In genomic region chr11:118355205-118355604, GRCm38 (mm10) we compare ENCODE assay signal across 8 mouse cellular contexts. TPM values are rescaled to one million over a fixed set of nuclear protein-coding genes. Genes with fewer than 3 reads are reported as not detected.
DNase-seq lines count a peak whose midpoint lies in the region; ATAC-seq and TF ChIP-seq lines count a peak whose summit lies in the region.

No protein-coding gene starts in this region.

- peaks cover 33% of the 10 kb centered on the region for H3K36me3 ChIP-seq in C2C12 (ENCODE audit: control insufficient read depth, insufficient read depth)
- no peaks in the 10 kb centered on the region for H3K36me3 ChIP-seq in forebrain, embryonic 11.5 days (ENCODE audit: control insufficient read depth, insufficient read depth, low read length)
- no peaks in the 10 kb centered on the region for H3K36me3 ChIP-seq in heart, embryonic 15.5 days
- H3K36me3 ChIP-seq in liver, embryonic 13.5 days: no peaks in the 10 kb centered on the region
- H3K36me3 ChIP-seq in stomach, embryonic 14.5 days (ENCODE audit: control insufficient read depth, insufficient read depth, low read length): 0 out of 2 replicates have a peak, but pooled peaks cover 4% of the 10 kb centered on the region

- peak; percentile 91 for TF ChIP-seq POLR2A in brain, embryonic 14.5 days (IDR thresholded peaks at IDR 0.05; ENCODE audit: borderline replicate concordance, extremely low read depth, insufficient read depth, insufficient read length, poor library complexity, severe bottlenecking)

- H3K27me3 ChIP-seq in C2C12 (ENCODE audit: control insufficient read depth, insufficient read depth, insufficient read length): no peaks in the 10 kb centered on the region
- H3K27me3 ChIP-seq in forebrain, embryonic 11.5 days (ENCODE audit: control insufficient read depth, insufficient read depth, low read length): no peaks in the 10 kb centered on the region
- H3K27me3 ChIP-seq in heart, embryonic 15.5 days: no peaks in the 10 kb centered on the region
- H3K27me3 ChIP-seq in liver, embryonic 13.5 days: peaks cover 42% of the 10 kb centered on the region
- H3K27me3 ChIP-seq in stomach, embryonic 14.5 days (ENCODE audit: control insufficient read depth, insufficient read depth, low read length): no peaks in the 10 kb centered on the region

- DNase-seq in brain, embryonic 14.5 days (ENCODE audit: low read depth): peak; percentile 96
- peak; percentile 93 for DNase-seq in forebrain, embryonic 11.5 days (ENCODE audit: low spot score)
- peak; percentile 91 for DNase-seq in kidney, postnatal 14 days
- DNase-seq in liver, embryonic 13.5 days: no peak
- DNase-seq in neural tube, embryonic 10.5 days (ENCODE audit: extremely low spot score, low spot score): peak; percentile 85

- peak overlapping the region; percentile 58 for H3K27ac ChIP-seq in forebrain, embryonic 11.5 days (ENCODE audit: low read depth, low read length)
- peak overlapping the region; percentile 93 for H3K27ac ChIP-seq in heart, embryonic 15.5 days
- no peak overlapping the region for H3K27ac ChIP-seq in liver, embryonic 13.5 days
- peak overlapping the region; percentile 91 for H3K27ac ChIP-seq in stomach, embryonic 14.5 days (ENCODE audit: low read length)

- peak overlapping the region; percentile 98 for H3K4me3 ChIP-seq in C2C12 (ENCODE audit: insufficient read depth, poor library complexity, severe bottlenecking)
- peak overlapping the region; percentile 69 for H3K4me3 ChIP-seq in forebrain, embryonic 11.5 days (ENCODE audit: low read depth, low read length)
- peak overlapping the region; percentile 92 for H3K4me3 ChIP-seq in heart, embryonic 15.5 days
- H3K4me3 ChIP-seq in liver, embryonic 13.5 days (replicated peaks): peak overlapping the region; percentile 54
- H3K4me3 ChIP-seq in stomach, embryonic 14.5 days (ENCODE audit: low read depth, low read length): peak overlapping the region; percentile 79

- TF ChIP-seq CTCF in C2C12 (IDR thresholded peaks at IDR 0.05; ENCODE audit: control insufficient read depth, insufficient read depth, insufficient read length): peak; percentile 26
- TF ChIP-seq CTCF in brain, embryonic 14.5 days (IDR thresholded peaks at IDR 0.05; ENCODE audit: borderline replicate concordance, extremely low read depth, insufficient read depth, insufficient read length): peak; percentile 70

- H3K79me3 ChIP-seq in C2C12 (ENCODE audit: low read depth): peaks cover 47% of the 10 kb centered on the region

- H3K79me2 ChIP-seq in C2C12 (ENCODE audit: control insufficient read depth, insufficient read depth): peaks cover 53% of the 10 kb centered on the region

- peak; percentile 93 for ATAC-seq in forebrain, embryonic 11.5 days (replicated peaks; ENCODE audit: low FRiP score)
- ATAC-seq in heart, embryonic 15.5 days (replicated peaks; ENCODE audit: insufficient number of reproducible peaks, insufficient read depth, low FRiP score, low read depth): peak; percentile 89
- ATAC-seq in liver, embryonic 13.5 days (ENCODE audit: low read depth): peak; percentile 60
- peak; percentile 92 for ATAC-seq in stomach, embryonic 14.5 days (ENCODE audit: insufficient number of reproducible peaks, insufficient read depth, low FRiP score, low read depth)

- peak overlapping the region; percentile 67 for H3K4me2 ChIP-seq in forebrain, embryonic 11.5 days (ENCODE audit: low read depth, low read length, severe bottlenecking)
- H3K4me2 ChIP-seq in heart, embryonic 15.5 days: peak overlapping the region; percentile 83
- peak overlapping the region; percentile 66 for H3K4me2 ChIP-seq in liver, embryonic 13.5 days
- peak overlapping the region; percentile 70 for H3K4me2 ChIP-seq in stomach, embryonic 14.5 days (replicated peaks; ENCODE audit: low read depth, low read length)

- H3K4me1 ChIP-seq in forebrain, embryonic 11.5 days (replicated peaks; ENCODE audit: control insufficient read depth, insufficient read depth, low read length): peaks cover 9% of the 10 kb centered on the region; the same call in 1 of the 2 replicates
- peaks cover 26% of the 10 kb centered on the region for H3K4me1 ChIP-seq in heart, embryonic 15.5 days (replicated peaks)
- peaks cover 13% of the 10 kb centered on the region for H3K4me1 ChIP-seq in liver, embryonic 13.5 days (replicated peaks)
- peaks cover 17% of the 10 kb centered on the region for H3K4me1 ChIP-seq in stomach, embryonic 14.5 days (ENCODE audit: control insufficient read depth, insufficient read depth, low read length)

- H3K9me3 ChIP-seq in forebrain, embryonic 11.5 days (ENCODE audit: control insufficient read depth, low read length): no peaks in the 10 kb centered on the region
- H3K9me3 ChIP-seq in heart, embryonic 15.5 days (replicated peaks): no peaks in the 10 kb centered on the region
- H3K9me3 ChIP-seq in liver, embryonic 13.5 days (replicated peaks): no peaks in the 10 kb centered on the region
- H3K9me3 ChIP-seq in stomach, embryonic 14.5 days (ENCODE audit: control insufficient read depth, low read depth, low read length): no peaks in the 10 kb centered on the region

- peak overlapping the region; percentile 88 for H3ac ChIP-seq in C2C12 (ENCODE audit: control insufficient read depth, insufficient read length, low read depth)

- WGBS in forebrain, embryonic 11.5 days: under 1% methylated on average over 37 of the region's 43 CpGs
- WGBS in heart, embryonic 15.5 days: under 1% methylated on average over 42 of the region's 43 CpGs
- under 1% methylated on average over 39 of the region's 43 CpGs for WGBS in liver, embryonic 13.5 days (ENCODE audit: insufficient replicate concordance)
- under 1% methylated on average over 43 of the region's 43 CpGs for WGBS in stomach, embryonic 14.5 days

- H3K9ac ChIP-seq in forebrain, embryonic 11.5 days (ENCODE audit: low read length): peak overlapping the region; percentile 89
- peak overlapping the region; percentile 97 for H3K9ac ChIP-seq in heart, embryonic 15.5 days
- H3K9ac ChIP-seq in liver, embryonic 13.5 days: peak overlapping the region; percentile 63
- peak overlapping the region; percentile 92 for H3K9ac ChIP-seq in stomach, embryonic 14.5 days (replicated peaks; ENCODE audit: low read depth, low read length)

TF ChIP-seq in C2C12, 6 proteins besides CTCF, POLR2A, EP300 and RAD21:
- TF ChIP-seq CEBPB (IDR thresholded peaks at IDR 0.05; ENCODE audit: low read depth): no peak
- TF ChIP-seq MYOG (IDR thresholded peaks at IDR 0.05; ENCODE audit: control insufficient read depth, extremely low read depth, insufficient read length): no peak
- TF ChIP-seq MYOD1 (IDR thresholded peaks at IDR 0.05; ENCODE audit: control insufficient read depth, insufficient read length, low read depth): no peak
- TF ChIP-seq USF1 (IDR thresholded peaks at IDR 0.05; ENCODE audit: low read depth): no peak
- TF ChIP-seq FOSL1 (IDR thresholded peaks at IDR 0.05; ENCODE audit: insufficient read depth, low read length, poor library complexity, severe bottlenecking): no peak
- TF ChIP-seq MAX (IDR thresholded peaks at IDR 0.05): no peak

RNA-seq across cellular contexts. Expression of gene Timp2, which starts 0.3 kb away (rescaled TPM):
- 372 TPM for polyA plus RNA-seq in C2C12 (2012; fragmentation: generic; extraction: Trizol)
- polyA plus RNA-seq in brain, embryonic 14.5 days (2012; rRNA removed): 77.6 and 95.4 TPM in 2 replicates
- polyA plus RNA-seq in forebrain, embryonic 11.5 days (2014; fragmentation: Nextera tagmentation; extraction: Ambion mirVana): 48.0 and 50.8 TPM in 2 replicates
- 67.1 and 85.2 TPM in 2 replicates for polyA plus RNA-seq in heart, embryonic 15.5 days (2015; fragmentation: Nextera tagmentation; extraction: Ambion mirVana)
- polyA plus RNA-seq in liver, embryonic 13.5 days (2015; fragmentation: Nextera tagmentation; extraction: Ambion mirVana): 5.5 and 5.7 TPM in 2 replicates
- 101 and 109 TPM in 2 replicates for polyA plus RNA-seq in stomach, embryonic 14.5 days (2014; fragmentation: Nextera tagmentation; extraction: Ambion mirVana)

RNA-seq across cellular contexts. Expression of gene Cep295nl, which starts 12.9 kb away (rescaled TPM):
- polyA plus RNA-seq in C2C12 (2012; fragmentation: generic; extraction: Trizol): 1.4 TPM
- polyA plus RNA-seq in brain, embryonic 14.5 days (2012; rRNA removed): 0.10 and 0.45 TPM in 2 replicates
- 0.44 and 0.60 TPM in 2 replicates for polyA plus RNA-seq in forebrain, embryonic 11.5 days (2014; fragmentation: Nextera tagmentation; extraction: Ambion mirVana)
- polyA plus RNA-seq in heart, embryonic 15.5 days (2015; fragmentation: Nextera tagmentation; extraction: Ambion mirVana): 0.20 and 0.33 TPM in 2 replicates
- polyA plus RNA-seq in liver, embryonic 13.5 days (2015; fragmentation: Nextera tagmentation; extraction: Ambion mirVana): not detected in 2 replicates
- 0.62 TPM in 1 of 2 replicates, not detected in the other for polyA plus RNA-seq in stomach, embryonic 14.5 days (2014; fragmentation: Nextera tagmentation; extraction: Ambion mirVana)

RNA-seq across cellular contexts. Expression of gene Lgals3bp, which starts 46.7 kb away (rescaled TPM):
- 6.6 TPM for polyA plus RNA-seq in C2C12 (2012; fragmentation: generic; extraction: Trizol)
- 5.6 and 7.0 TPM in 2 replicates for polyA plus RNA-seq in brain, embryonic 14.5 days (2012; rRNA removed)
- 0.71 and 1.1 TPM in 2 replicates for polyA plus RNA-seq in forebrain, embryonic 11.5 days (2014; fragmentation: Nextera tagmentation; extraction: Ambion mirVana)
- 9.6 and 20.7 TPM in 2 replicates for polyA plus RNA-seq in heart, embryonic 15.5 days (2015; fragmentation: Nextera tagmentation; extraction: Ambion mirVana)
- 25.4 and 32.3 TPM in 2 replicates for polyA plus RNA-seq in liver, embryonic 13.5 days (2015; fragmentation: Nextera tagmentation; extraction: Ambion mirVana)
- 39.0 and 39.2 TPM in 2 replicates for polyA plus RNA-seq in stomach, embryonic 14.5 days (2014; fragmentation: Nextera tagmentation; extraction: Ambion mirVana)
